Mouse (Mus musculus) small intestine, adult 2 months (tissue): ENCODE data around the gene Iqcf1. TPM values are rescaled to one million over a fixed set of nuclear protein-coding genes. Genes with fewer than 3 reads are reported as not detected.
A peak's percentile ranks its signal among the peaks of the same experiment; 100 is the strongest.

Source experiments
- H3K27ac ChIP-seq: fragments of 200-500 bp; 2 replicates; pipeline ENCODE4 v1.5.1; 2012; ENCODE audit warnings: low read depth, low read length, control low read depth, inconsistent platforms; ENCODE audit not compliant: insufficient read depth
- H3K27me3 ChIP-seq: fragments of 200-500 bp; 2 replicates; pipeline ENCODE4 v1.6.1; 2012; ENCODE audit warnings: mild to moderate bottlenecking, moderate library complexity, low read length, inconsistent platforms; ENCODE audit not compliant: control insufficient read depth, insufficient read depth
- H3K36me3 ChIP-seq: fragments of 200-500 bp; 2 replicates; pipeline ENCODE4 v1.6.1; 2012; ENCODE audit warnings: mild to moderate bottlenecking, low read length, control low read depth, inconsistent platforms; ENCODE audit not compliant: control insufficient read depth, insufficient read depth
- H3K4me1 ChIP-seq: fragments of 200-500 bp; 2 replicates; pipeline ENCODE4 v1.6.1; 2012; ENCODE audit warnings: low read length, inconsistent platforms, mixed read lengths; ENCODE audit not compliant: control insufficient read depth, insufficient read depth, insufficient read length
- H3K4me3 ChIP-seq: fragments of 200-500 bp; 2 replicates; pipeline ENCODE4 v1.5.1; 2012; ENCODE audit warnings: low read depth, mild to moderate bottlenecking, control low read depth, inconsistent platforms, low read length, moderate library complexity
- CTCF ChIP-seq: fragments of 200-500 bp; IDR thresholded peaks from 2 replicates; pipeline ENCODE4 v1.5.1; 2012; ENCODE audit warnings: low read depth, mild to moderate bottlenecking, control low read depth, inconsistent platforms, low read length, moderate library complexity, mixed read lengths; ENCODE audit not compliant: insufficient replicate concordance, insufficient read length; ENCODE audit errors: extremely low read depth
- POLR2A ChIP-seq: fragments of 200-500 bp; IDR thresholded peaks from 2 replicates; pipeline ENCODE4 v1.6.1; 2012; ENCODE audit warnings: low read depth, mild to moderate bottlenecking, control low read depth, inconsistent platforms, low read length, moderate library complexity
- WGBS: fragments of 180-500 bp; shearing (Covaris S2); methylation state at CpG from one replicate; pipeline ENCODE4 v1.1.7; 2018; 5-methylcytosine and 5-hydroxymethylcytosine counted together
- polyA plus RNA-seq: library from polyadenylated mRNA; depleted of rRNA; stranded (reverse); fragments of >200 nt; gene quantifications from 2 replicates; pipeline ENCODE4 v1.2.3, GENCODE M21; 2012; rRNA removed

Iqcf1 gene
- not detected in 2 replicates for polyA plus RNA-seq

- 92% methylated on average over 6 of the region's 6 CpGs for WGBS
- TF ChIP-seq POLR2A = no peak
- no peak for TF ChIP-seq CTCF
Observed at GRCm38 (mm10) chr9:106499667-106500066, at the start of gene Iqcf1. Gene Iqcf1 (plus strand): TSS chr9:106499967.

GRCm38 (mm10) chr9:106450661-106451060, 49.1 kb upstream of the Iqcf1 start:
- Histone ChIP-seq H3K36me3 (no peaks in the 10 kb centered on the region), H3K4me3 (no peak overlapping the region), H3K27ac (no peak overlapping the region), H3K27me3 (no peaks in the 10 kb centered on the region), H3K4me1 (peaks cover 27% of the 10 kb centered on the region)
- WGBS = 40% methylated on average over 9 of the region's 9 CpGs
- no peak for TF ChIP-seq POLR2A
- TF ChIP-seq CTCF = no peak

More at GRCm38 (mm10) chr9:106499667-106500066, at the start of gene Iqcf1:
- Histone ChIP-seq H3K4me1 (no peaks in the 10 kb centered on the region), H3K27me3 (no peaks in the 10 kb centered on the region), H3K36me3 (no peaks in the 10 kb centered on the region), H3K27ac (no peak within 1 kb of the TSS), H3K4me3 (no peak within 1 kb of the TSS)

- H3K27ac ChIP-seq = no peak overlapping the region
- TF ChIP-seq CTCF (no peak), POLR2A (no peak)
- no peak overlapping the region for H3K4me3 ChIP-seq
- H3K4me1 ChIP-seq = peaks cover 21% of the 10 kb centered on the region
- H3K36me3 ChIP-seq = no peaks in the 10 kb centered on the region
- WGBS = 81% methylated on average over 11 of the region's 11 CpGs
- H3K27me3 ChIP-seq = no peaks in the 10 kb centered on the region
Observed at GRCm38 (mm10) chr9:106451298-106451697, 48.5 kb upstream of the Iqcf1 start.

GRCm38 (mm10) chr9:106451899-106452298, 47.9 kb upstream of the Iqcf1 start:
- Histone ChIP-seq H3K27me3 (no peaks in the 10 kb centered on the region), H3K27ac (no peak overlapping the region), H3K36me3 (no peaks in the 10 kb centered on the region), H3K4me1 (peaks cover 18% of the 10 kb centered on the region), H3K4me3 (no peak overlapping the region)
- 86% methylated on average over 2 of the region's 2 CpGs for WGBS
- TF ChIP-seq CTCF = no peak
- no peak for TF ChIP-seq POLR2A

- TF ChIP-seq CTCF = no peak
- no peak for TF ChIP-seq POLR2A
- 84% methylated on average over 6 of the region's 6 CpGs for WGBS
- Histone ChIP-seq H3K4me3 (no peak overlapping the region), H3K27me3 (no peaks in the 10 kb centered on the region), H3K4me1 (peaks cover 18% of the 10 kb centered on the region), H3K36me3 (no peaks in the 10 kb centered on the region), H3K27ac (no peak overlapping the region)
Observed at GRCm38 (mm10) chr9:106452351-106452750, 47.4 kb upstream of the Iqcf1 start.

- no peak overlapping the region for H3K4me3 ChIP-seq
- peaks cover 17% of the 10 kb centered on the region for H3K4me1 ChIP-seq
- no peak overlapping the region for H3K27ac ChIP-seq
- 48% methylated on average over 7 of the region's 7 CpGs for WGBS
- no peaks in the 10 kb centered on the region for H3K36me3 ChIP-seq
- no peaks in the 10 kb centered on the region for H3K27me3 ChIP-seq
- TF ChIP-seq CTCF = no peak
Observed at GRCm38 (mm10) chr9:106452821-106453220, 46.9 kb upstream of the Iqcf1 start.

GRCm38 (mm10) chr9:106453271-106454070, 46.3 kb upstream of the Iqcf1 start, which contains the start of gene Pcbp4:
Gene Pcbp4 (plus strand): TSS chr9:106453291.
- Histone ChIP-seq H3K36me3 (no peaks in the 10 kb centered on the region), H3K4me1 (peaks cover 12% of the 10 kb centered on the region), H3K27ac (peak within 1 kb of the TSS; percentile 24; the same call in 1 of the 2 replicates), H3K4me3 (peak within 1 kb of the TSS; percentile 73), H3K27me3 (no peaks in the 10 kb centered on the region)
- TF ChIP-seq CTCF (no peak), POLR2A (no peak)
- 1% methylated on average over 62 of the region's 74 CpGs for WGBS
